In the genomic region with DNA sequence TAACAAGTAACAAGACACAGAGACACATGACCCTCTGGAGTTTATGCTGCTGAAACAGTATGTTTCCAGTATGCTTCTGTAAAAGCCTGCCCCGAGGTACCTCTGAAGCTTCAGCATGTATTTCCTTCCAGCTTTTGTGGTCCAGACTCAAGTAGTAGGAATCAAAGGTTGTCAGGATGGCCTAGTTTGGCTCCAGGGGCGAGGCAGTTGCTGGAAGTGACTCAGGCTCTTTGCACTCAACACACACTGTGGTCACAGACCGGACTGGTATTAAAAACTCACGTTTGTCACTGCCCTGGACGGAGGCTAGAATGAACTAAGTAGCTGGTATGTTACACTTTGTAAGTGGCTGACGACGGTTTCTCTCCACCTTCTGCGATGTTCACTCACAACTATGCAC, we compare ENCODE assay signal across 22 mouse cellular contexts. TPM values are rescaled to one million over a fixed set of nuclear protein-coding genes. Genes with fewer than 3 reads are reported as not detected.
DNase-seq lines count a peak whose midpoint lies in the region; ATAC-seq lines count a peak whose summit lies in the region.
"Had no signal": no experiment of that assay in that cellular context is flagged by ENCODE, and none has a peak within 500 bp of the region (broad histone marks: within the 10 kb centered on the region; RNA-seq: fewer than 3 reads in every experiment).

No protein-coding gene starts in this region.

- no peak overlapping the region for H3K27ac ChIP-seq in liver, embryonic 11.5 days (ENCODE audit: low read depth, low read length)
- H3K27ac ChIP-seq: embryonic facial prominence, embryonic 10.5 days; forebrain, embryonic 10.5 days; heart, embryonic 13.5 days; hindbrain, embryonic 13.5 days; hindbrain, postnatal 0 days had no signal

- no peaks in the 10 kb centered on the region for H3K9me3 ChIP-seq in liver, embryonic 11.5 days (ENCODE audit: control insufficient read depth, low read length)
- H3K9me3 ChIP-seq: embryonic facial prominence, embryonic 10.5 days; forebrain, embryonic 10.5 days; heart, embryonic 13.5 days; hindbrain, embryonic 13.5 days had no signal

- peak; percentile 43; the same call in 1 of the 2 replicates for ATAC-seq in common myeloid progenitor, adult 5-6 weeks (replicated peaks; ENCODE audit: low read depth, poor library complexity, severe bottlenecking)
- ATAC-seq in megakaryocyte, adult 5-6 weeks (ENCODE audit: poor library complexity, severe bottlenecking): peak; percentile 27; the same call in 1 of the 2 replicates
- ATAC-seq in erythroblast, adult 5-6 weeks (replicated peaks; ENCODE audit: low FRiP score, poor library complexity, severe bottlenecking): no peak
- ATAC-seq in liver, embryonic 11.5 days (replicated peaks; ENCODE audit: low FRiP score): no peak
- ATAC-seq: forebrain, embryonic 14.5 days; hindbrain, postnatal 0 days had no signal

- DNase-seq in 3134 (ENCODE audit: extremely low read depth, insufficient read length, low spot score): peak; percentile 29
- DNase-seq in 3T3-L1 (ENCODE audit: low read depth, low spot score): peak; percentile 58
- DNase-seq in gastrocnemius, adult 18-20 months (ENCODE audit: low spot score): no peak
- no peak for DNase-seq in liver, embryonic 11.5 days (ENCODE audit: low spot score)
- DNase-seq: adrenal gland, postnatal 10 days; cerebellum, adult 11-12 months; cerebellum, adult 9-10 months; cerebellum, postnatal 25 days; gastrocnemius, postnatal 14 days; heart, postnatal 4 days; kidney, adult 18-20 months had no signal

- no peaks in the 10 kb centered on the region for H3K4me1 ChIP-seq in liver, embryonic 11.5 days (replicated peaks; ENCODE audit: control insufficient read depth, insufficient read depth, low read length)
- H3K4me1 ChIP-seq: embryonic facial prominence, embryonic 10.5 days; forebrain, embryonic 10.5 days; heart, embryonic 13.5 days; hindbrain, embryonic 13.5 days had no signal

- no peaks in the 10 kb centered on the region for H3K36me3 ChIP-seq in liver, embryonic 11.5 days (ENCODE audit: control insufficient read depth, insufficient read depth, low read length)
- H3K36me3 ChIP-seq: embryonic facial prominence, embryonic 10.5 days; forebrain, embryonic 10.5 days; heart, embryonic 13.5 days; hindbrain, embryonic 13.5 days had no signal

- no peak overlapping the region for H3K9ac ChIP-seq in liver, embryonic 11.5 days (ENCODE audit: low read depth, low read length)
- H3K9ac ChIP-seq: heart, embryonic 13.5 days; hindbrain, embryonic 13.5 days had no signal

- no peak overlapping the region for H3K4me3 ChIP-seq in liver, embryonic 11.5 days (ENCODE audit: low read depth, low read length)
- H3K4me3 ChIP-seq: embryonic facial prominence, embryonic 10.5 days; erythroblast, embryonic 14.5 days; forebrain, embryonic 10.5 days; heart, embryonic 13.5 days; hindbrain, embryonic 13.5 days had no signal

- H3K27me3 ChIP-seq in liver, embryonic 11.5 days (replicated peaks; ENCODE audit: control insufficient read depth, insufficient read depth, low read length): no peaks in the 10 kb centered on the region
- H3K27me3 ChIP-seq: heart, embryonic 13.5 days; hindbrain, embryonic 13.5 days had no signal

- 71% methylated on average over 8 of the region's 8 CpGs for WGBS in liver, embryonic 11.5 days

- no peak overlapping the region for H3K4me2 ChIP-seq in liver, embryonic 11.5 days
- H3K4me2 ChIP-seq: heart, embryonic 13.5 days; hindbrain, embryonic 13.5 days had no signal

RNA-seq across cellular contexts. Expression of gene Csgalnact2, which starts 12.0 kb away (rescaled TPM):
- 139 and 145 TPM in 2 replicates for total RNA-seq in common myeloid progenitor, adult 5-6 weeks (2017)
- 111 and 122 TPM in 2 replicates for total RNA-seq in megakaryocyte, adult 5-6 weeks (2015)
- 145 and 157 TPM in 2 replicates for total RNA-seq in megakaryocyte, adult 5-6 weeks (2017)
- 37.6 and 63.2 TPM in 2 replicates for total RNA-seq in erythroblast, adult 5-6 weeks (2015; ENCODE audit: low replicate concordance)
- 42.8 and 43.2 TPM in 2 replicates for total RNA-seq in erythroblast, adult 5-6 weeks (2017; ENCODE audit: low replicate concordance)
- total RNA-seq in gastrocnemius, adult 18-20 months (2021): 10 to 100 TPM; 28.6 to 30.2 TPM
- 14.3 and 16.3 TPM in 2 replicates for polyA plus RNA-seq in liver, embryonic 11.5 days (2014; fragmentation: Nextera tagmentation; extraction: Ambion mirVana)

RNA-seq across cellular contexts. Expression of gene Ret, which starts 46.5 kb away (rescaled TPM):
- not detected in 2 replicates for total RNA-seq in common myeloid progenitor, adult 5-6 weeks (2017)
- total RNA-seq in megakaryocyte, adult 5-6 weeks (2015): 0.09 TPM in 1 of 2 replicates, not detected in the other
- 0.07 and 0.12 TPM in 2 replicates for total RNA-seq in megakaryocyte, adult 5-6 weeks (2017)
- not detected in 2 replicates for total RNA-seq in erythroblast, adult 5-6 weeks (2015; ENCODE audit: low replicate concordance)
- total RNA-seq in erythroblast, adult 5-6 weeks (2017; ENCODE audit: low replicate concordance): not detected in 2 replicates
- 1 to 10 TPM; 3.4 to 4.7 TPM for total RNA-seq in gastrocnemius, adult 18-20 months (2021)
- polyA plus RNA-seq in liver, embryonic 11.5 days (2014; fragmentation: Nextera tagmentation; extraction: Ambion mirVana): 0.91 and 0.95 TPM in 2 replicates
- total RNA-seq: CH12.LX had no signal
- polyA plus RNA-seq: erythroblast, embryonic 14.5 days had no signal

Comparison
In these comparisons a context has a peak if more than half of its experiments do, and no peak if none do; other contexts are left out.
1. DNase-seq: peak in 3134 (single experiment) and 3T3-L1 (single experiment); none in gastrocnemius, adult 18-20 months (single experiment) and liver, embryonic 11.5 days (single experiment).
2. ATAC-seq: peak in common myeloid progenitor, adult 5-6 weeks (single experiment) and megakaryocyte, adult 5-6 weeks (single experiment); none in erythroblast, adult 5-6 weeks (single experiment) and liver, embryonic 11.5 days (single experiment).